Mouse (Mus musculus): Measurements from ENCODE around the gene Pla2g5. TPM values are rescaled to one million over a fixed set of nuclear protein-coding genes. Genes with fewer than 3 reads are reported as not detected.
"Not testable (repeated sequence)": the region's sequence is repeated elsewhere in the genome, so short reads cannot be mapped to it uniquely, and the experiment has no call there.

The Pla2g5 gene
- polyA plus RNA-seq (2015; fragmentation: Nextera tagmentation; extraction: Ambion mirVana) = not detected in 2 replicates

DNA sequence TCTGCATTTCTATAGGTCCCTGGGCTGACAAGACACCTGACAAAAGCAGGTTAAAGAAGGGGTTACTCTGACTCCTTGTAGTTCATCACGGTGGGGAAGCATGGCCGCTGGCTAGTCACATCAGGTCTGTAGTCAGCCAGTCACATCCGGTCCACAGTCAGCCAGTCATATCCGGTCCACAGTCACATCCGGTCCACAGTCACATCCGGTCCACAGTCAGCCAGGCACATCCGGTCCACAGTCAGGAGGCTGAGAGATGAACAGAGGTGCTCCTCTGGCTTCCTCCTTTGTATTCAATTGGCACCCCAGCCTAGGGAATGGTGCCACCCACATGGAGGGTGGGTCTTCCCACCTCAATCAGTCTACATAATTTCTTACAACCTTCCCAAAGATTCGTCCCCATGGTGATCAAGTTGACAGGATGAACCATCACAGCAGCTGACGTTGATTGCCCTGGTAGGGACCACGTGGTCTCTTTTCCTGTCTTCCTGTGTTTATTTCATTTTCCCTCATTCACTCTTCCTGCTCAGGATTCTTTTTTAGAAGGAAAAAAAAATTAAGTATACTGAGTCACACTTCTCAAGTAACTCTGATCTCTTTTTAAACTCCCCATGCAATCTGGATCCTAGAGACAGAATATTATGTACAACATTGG, at the start of gene Pla2g5:
Pla2g5 (minus strand) TSS at position 139 of the 655 bp plus-strand sequence.
- Histone ChIP-seq H3K9ac (replicated peaks) (no peak within 1 kb of the TSS), H3K4me1 (ENCODE audit: insufficient read depth) (no peaks in the 10 kb centered on the region), H3K27ac (ENCODE audit: low read depth) (no peak within 1 kb of the TSS), H3K4me3 (ENCODE audit: low read depth, low read length) (no peak within 1 kb of the TSS), H3K9me3 (ENCODE audit: low read length) (no peaks in the 10 kb centered on the region), H3K36me3 (replicated peaks; ENCODE audit: insufficient read depth, low read length) (no peaks in the 10 kb centered on the region), H3K4me2 (ENCODE audit: low read depth, low read length) (no peak within 1 kb of the TSS), H3K27me3 (ENCODE audit: insufficient read depth, low read length) (peaks cover 9% of the 10 kb centered on the region; the same call in 1 of the 2 replicates)
- no peak for ATAC-seq
- no peak for DNase-seq
- TF ChIP-seq CTCF (IDR thresholded peaks at IDR 0.05; ENCODE audit: low read depth) = no peak
- no peak for TF ChIP-seq EP300 (IDR thresholded peaks at IDR 0.05; ENCODE audit: low read depth)
- WGBS (ENCODE audit: insufficient replicate concordance) = 54% methylated on average over 10 of the region's 10 CpGs

- 87% methylated on average over 18 of the region's 18 CpGs for WGBS (ENCODE audit: insufficient replicate concordance)
- H3K4me2 ChIP-seq (ENCODE audit: low read depth, low read length) = 0 out of 2 replicates have a peak overlapping the region, but pooled peaks have one; percentile 6
- peaks cover 36% of the 10 kb centered on the region for H3K36me3 ChIP-seq (replicated peaks; ENCODE audit: insufficient read depth, low read length)
- no peak overlapping the region for H3K9ac ChIP-seq (replicated peaks)
- DNase-seq = no peak
- no peaks in the 10 kb centered on the region for H3K9me3 ChIP-seq (ENCODE audit: low read length)
- ATAC-seq = no peak
- H3K4me1 ChIP-seq (ENCODE audit: insufficient read depth) = no peaks in the 10 kb centered on the region
- H3K27ac ChIP-seq (ENCODE audit: low read depth) = no peak overlapping the region
- no peaks in the 10 kb centered on the region for H3K27me3 ChIP-seq (ENCODE audit: insufficient read depth, low read length)
- H3K4me3 ChIP-seq (ENCODE audit: low read depth, low read length) = no peak overlapping the region
- TF ChIP-seq EP300 (IDR thresholded peaks at IDR 0.05; ENCODE audit: low read depth) (no peak), CTCF (IDR thresholded peaks at IDR 0.05; ENCODE audit: low read depth) (no peak)
Observed at GRCm38 (mm10) chr4:138905624-138906337, 42.5 kb upstream of the Pla2g5 start.

GRCm38 (mm10) chr4:138899361-138899760, 36.1 kb upstream of the Pla2g5 start:
- H3K27ac ChIP-seq (ENCODE audit: low read depth) = no peak overlapping the region
- 75% methylated on average over 7 of the region's 7 CpGs for WGBS (ENCODE audit: insufficient replicate concordance)
- no peak for ATAC-seq
- H3K9me3 ChIP-seq (ENCODE audit: low read length) = no peaks in the 10 kb centered on the region
- peaks cover 33% of the 10 kb centered on the region for H3K36me3 ChIP-seq (replicated peaks; ENCODE audit: insufficient read depth, low read length)
- H3K9ac ChIP-seq (replicated peaks) = no peak overlapping the region
- no peaks in the 10 kb centered on the region for H3K4me1 ChIP-seq (ENCODE audit: insufficient read depth)
- no peak for DNase-seq
- no peak overlapping the region for H3K4me2 ChIP-seq (ENCODE audit: low read depth, low read length)
- no peak for TF ChIP-seq CTCF (IDR thresholded peaks at IDR 0.05; ENCODE audit: low read depth)
- TF ChIP-seq EP300 (IDR thresholded peaks at IDR 0.05; ENCODE audit: low read depth) = no peak
- no peaks in the 10 kb centered on the region for H3K27me3 ChIP-seq (ENCODE audit: insufficient read depth, low read length)
- no peak overlapping the region for H3K4me3 ChIP-seq (ENCODE audit: low read depth, low read length)

- H3K4me3 ChIP-seq (ENCODE audit: low read depth, low read length); DNase-seq; H3K9ac ChIP-seq (replicated peaks); H3K9me3 ChIP-seq (ENCODE audit: low read length); H3K27ac ChIP-seq (ENCODE audit: low read depth); H3K4me2 ChIP-seq (ENCODE audit: low read depth, low read length); H3K27me3 ChIP-seq (ENCODE audit: insufficient read depth, low read length); H3K4me1 ChIP-seq (ENCODE audit: insufficient read depth); ATAC-seq: not testable (repeated sequence)
- peaks cover 13% of the 10 kb centered on the region for H3K36me3 ChIP-seq (replicated peaks; ENCODE audit: insufficient read depth, low read length)
- WGBS (ENCODE audit: insufficient replicate concordance) = 83% methylated on average over 11 of the region's 11 CpGs
Observed at GRCm38 (mm10) chr4:138893789-138894188, 30.5 kb upstream of the Pla2g5 start.

GRCm38 (mm10) chr4:138892655-138893054, 29.4 kb upstream of the Pla2g5 start:
- 67% methylated on average over 5 of the region's 6 CpGs for WGBS (ENCODE audit: insufficient replicate concordance)
- no peaks in the 10 kb centered on the region for H3K4me1 ChIP-seq (ENCODE audit: insufficient read depth)
- H3K9me3 ChIP-seq (ENCODE audit: low read length) = no peaks in the 10 kb centered on the region
- no peak overlapping the region for H3K9ac ChIP-seq (replicated peaks)
- H3K36me3 ChIP-seq (replicated peaks; ENCODE audit: insufficient read depth, low read length) = peaks cover 4% of the 10 kb centered on the region
- ATAC-seq (no peak), DNase-seq (no peak)
- no peak overlapping the region for H3K4me2 ChIP-seq (ENCODE audit: low read depth, low read length)
- H3K27me3 ChIP-seq (ENCODE audit: insufficient read depth, low read length) = no peaks in the 10 kb centered on the region
- H3K27ac ChIP-seq (ENCODE audit: low read depth) = no peak overlapping the region
- TF ChIP-seq EP300 (IDR thresholded peaks at IDR 0.05; ENCODE audit: low read depth) (no peak), CTCF (IDR thresholded peaks at IDR 0.05; ENCODE audit: low read depth) (no peak)
- H3K4me3 ChIP-seq (ENCODE audit: low read depth, low read length) = no peak overlapping the region

GRCm38 (mm10) chr4:138889635-138890034, 26.4 kb upstream of the Pla2g5 start:
- H3K9ac ChIP-seq (replicated peaks) = no peak overlapping the region
- H3K9me3 ChIP-seq (ENCODE audit: low read length) = no peaks in the 10 kb centered on the region
- no peaks in the 10 kb centered on the region; the same call in 1 of the 2 replicates for H3K36me3 ChIP-seq (replicated peaks; ENCODE audit: insufficient read depth, low read length)
- no peaks in the 10 kb centered on the region for H3K27me3 ChIP-seq (ENCODE audit: insufficient read depth, low read length)
- H3K4me1 ChIP-seq (ENCODE audit: insufficient read depth) = no peaks in the 10 kb centered on the region
- ATAC-seq (no peak), DNase-seq (no peak)
- no peak overlapping the region for H3K27ac ChIP-seq (ENCODE audit: low read depth)
- no peak overlapping the region for H3K4me2 ChIP-seq (ENCODE audit: low read depth, low read length)
- whole genome bisulfite sequencing (ENCODE audit: insufficient replicate concordance) = 58% methylated on average over 8 of the region's 8 CpGs
- no peak overlapping the region for H3K4me3 ChIP-seq (ENCODE audit: low read depth, low read length)
- TF ChIP-seq EP300 (IDR thresholded peaks at IDR 0.05; ENCODE audit: low read depth) = no peak
- TF ChIP-seq CTCF (IDR thresholded peaks at IDR 0.05; ENCODE audit: low read depth) = no peak

All from liver, postnatal 0 days (tissue).